Mouse (Mus musculus): ENCODE data around the gene Sprn.

DNA sequence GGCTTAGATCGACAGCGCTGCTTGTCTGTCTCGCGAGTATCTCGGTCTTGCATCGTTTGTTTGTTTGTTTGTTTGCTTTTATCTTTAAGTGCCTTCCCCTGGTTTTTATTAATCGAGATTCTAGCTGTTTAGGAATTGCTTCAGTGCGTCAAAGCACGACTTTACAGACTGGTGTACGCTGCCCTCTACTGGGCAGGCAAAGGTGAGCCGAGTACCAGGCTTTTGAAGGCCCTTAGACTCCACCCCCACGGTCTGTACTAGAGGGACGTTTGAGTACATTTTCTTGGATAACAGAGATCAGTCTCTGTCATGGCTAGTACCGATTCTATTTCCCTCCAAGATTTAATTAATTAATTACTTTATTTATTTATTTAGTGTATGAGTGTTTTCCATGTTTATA, 13.3 kb downstream of the Sprn start:
- TF ChIP-seq POLR2A (IDR thresholded peaks at IDR 0.05; ENCODE audit: low read depth, low read length): no peak
- TF ChIP-seq CTCF (IDR thresholded peaks at IDR 0.05; ENCODE audit: extremely low read depth, insufficient read depth, insufficient read length, insufficient replicate concordance): peak; percentile 79; the same call in 1 of the 2 replicates

Data from spleen, adult 2 months (tissue).